Mouse (Mus musculus): ENCODE results near the gene Prkar1a. TPM values are rescaled to one million over a fixed set of nuclear protein-coding genes. Genes with fewer than 3 reads are reported as not detected.

Prkar1a gene
- total RNA-seq, 2 experiments from 2014 or later = 115 TPM

GRCm38 (mm10) chr11:109699784-109700183 lies 50.6 kb downstream of the Prkar1a start:
- no peak for DNase-seq
- intact Hi-C loops (cut with DNase I) = no loop called here

DNA sequence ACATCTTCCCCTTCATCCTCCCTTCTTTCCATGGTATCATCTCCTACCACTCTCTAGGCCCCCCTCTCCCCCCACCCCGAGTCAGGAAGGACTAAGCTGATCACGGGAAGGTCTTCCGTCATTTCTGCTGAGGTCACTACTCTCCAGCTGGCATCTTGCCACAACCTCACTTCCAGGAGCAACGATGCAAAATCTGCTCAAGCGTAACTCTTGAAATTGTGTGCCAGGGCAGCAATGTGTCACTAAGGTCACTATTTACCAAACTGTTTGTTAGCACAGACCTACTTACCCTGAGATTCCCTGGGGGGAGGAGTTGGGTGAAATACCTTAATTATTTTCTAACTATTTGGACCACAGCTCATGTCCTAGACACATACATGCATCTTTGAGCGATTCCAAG lies 51.6 kb downstream of the Prkar1a start:
- no peak for DNase-seq
- intact Hi-C loops (cut with DNase I) = no loop called here

DNA sequence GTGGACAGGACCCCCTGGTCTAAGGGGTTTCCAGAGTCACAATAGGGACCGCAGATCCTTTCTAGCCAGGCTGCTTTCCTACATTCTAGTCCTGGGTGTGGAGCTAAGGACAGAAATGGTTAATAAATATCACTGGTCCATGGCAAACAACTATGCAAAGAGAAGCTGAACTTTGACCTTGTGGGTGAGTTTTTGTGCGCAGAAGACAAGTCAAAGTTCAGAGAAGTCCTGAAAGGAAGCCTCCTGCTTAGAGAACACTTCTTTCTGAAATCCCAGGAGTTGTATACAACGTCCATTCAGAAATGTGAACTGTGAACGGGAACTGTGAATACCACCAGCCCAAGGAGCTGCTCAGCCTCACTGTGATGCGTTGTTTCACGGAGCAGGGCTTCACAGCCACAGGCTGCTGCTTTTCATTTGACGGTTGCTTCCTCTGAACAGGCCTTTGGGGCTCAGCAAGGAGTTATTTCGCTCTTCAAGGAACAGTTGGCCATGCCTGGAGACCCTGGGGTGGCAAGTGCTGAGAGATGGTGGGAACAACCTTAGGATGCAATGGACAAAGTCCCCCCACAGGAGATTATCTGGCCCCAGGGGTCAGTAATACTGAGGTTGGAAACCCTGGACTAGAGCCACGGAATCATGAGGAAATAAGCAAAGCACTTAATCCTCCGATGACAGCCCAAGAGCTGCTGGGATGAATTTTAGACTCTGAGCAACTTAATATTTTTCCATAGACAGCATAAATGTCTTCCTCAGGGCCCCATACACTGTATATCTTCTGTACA lies 53.0 kb downstream of the Prkar1a start:
- intact Hi-C loops (cut with DNase I) = no loop called here
- no peak for DNase-seq

GRCm38 (mm10) chr11:109703845-109704244 lies 54.6 kb downstream of the Prkar1a start:
- intact Hi-C loops (cut with DNase I) = no loop called here

DNA sequence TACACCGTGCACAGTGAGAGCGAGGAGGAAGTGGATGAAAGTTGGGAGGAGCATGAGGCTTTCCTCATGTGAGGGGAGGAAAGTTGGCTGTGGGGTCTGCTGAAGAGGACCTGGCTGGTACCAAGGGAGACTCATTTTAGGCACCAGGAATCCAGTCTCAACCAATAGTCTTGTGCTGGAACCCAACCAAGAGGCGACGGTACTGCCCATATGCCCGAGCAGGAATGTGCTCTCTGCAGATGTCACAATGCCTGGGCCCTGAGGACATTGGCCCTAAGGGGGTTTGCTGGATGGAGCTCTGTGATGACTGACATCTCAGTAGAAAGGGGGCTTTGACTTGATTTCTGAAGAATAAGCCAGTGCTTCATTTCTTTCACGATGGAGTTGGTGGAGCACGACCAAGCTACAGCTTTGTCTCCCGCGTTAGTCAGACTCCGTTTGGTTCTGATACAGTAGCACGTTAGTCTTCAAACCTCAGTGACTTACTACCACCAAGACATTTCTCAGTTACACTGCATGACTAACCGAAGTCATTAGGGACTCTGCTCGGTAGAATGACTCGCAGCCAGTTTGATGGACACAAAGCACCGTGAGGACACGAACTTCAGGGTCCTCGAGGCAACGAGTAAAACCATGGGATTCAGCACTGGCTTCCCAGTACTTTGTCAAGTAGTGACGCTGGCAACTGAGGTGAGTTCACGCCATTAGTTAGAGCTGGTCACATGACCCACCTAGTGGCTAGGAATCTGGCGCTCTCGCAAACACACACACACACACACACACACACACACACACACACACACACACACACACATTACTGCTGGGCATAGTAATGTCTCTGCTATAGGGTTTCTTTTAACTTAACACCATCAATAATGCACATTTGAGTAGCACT lies 55.4 kb downstream of the Prkar1a start:
- intact Hi-C loops (cut with DNase I) = no loop called here
- DNase-seq = no peak

More at GRCm38 (mm10) chr11:109703845-109704244, 54.6 kb downstream of the Prkar1a start:
- no peak for DNase-seq

DNA sequence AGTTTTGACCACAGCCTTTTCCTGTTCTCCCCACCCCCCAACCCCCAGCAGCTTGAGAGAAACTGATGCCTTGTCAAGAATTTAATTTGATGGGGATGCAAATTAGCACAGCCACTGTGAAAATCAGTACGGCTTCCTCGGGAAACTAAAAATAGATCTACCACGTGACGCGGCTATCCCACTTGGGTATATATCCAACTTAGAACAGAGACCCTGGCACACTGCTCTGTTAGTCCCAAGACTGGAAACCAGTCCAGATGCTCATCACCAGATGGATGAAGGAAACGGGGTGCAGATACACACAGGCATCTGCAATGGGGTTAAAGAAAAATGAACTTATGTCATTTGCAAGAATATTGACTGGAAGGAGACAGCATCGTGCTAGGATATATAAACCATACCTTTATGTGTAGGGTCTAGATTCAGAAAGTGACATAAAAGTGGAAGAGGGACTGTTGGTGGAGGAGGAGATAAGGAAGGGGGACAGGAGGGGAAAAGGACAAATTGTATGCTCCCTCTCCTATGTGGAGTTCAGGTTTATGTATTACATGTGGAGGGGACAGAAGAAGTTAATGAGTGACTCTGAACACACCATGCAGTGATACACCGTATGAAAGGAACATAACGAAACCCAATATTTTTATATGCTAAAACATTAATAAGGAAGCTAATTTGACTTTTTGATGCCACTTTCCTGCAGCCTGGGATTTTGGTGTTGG lies 56.3 kb downstream of the Prkar1a start:
- DNase-seq = no peak
- intact Hi-C loops (cut with DNase I) = no loop called here

DNA sequence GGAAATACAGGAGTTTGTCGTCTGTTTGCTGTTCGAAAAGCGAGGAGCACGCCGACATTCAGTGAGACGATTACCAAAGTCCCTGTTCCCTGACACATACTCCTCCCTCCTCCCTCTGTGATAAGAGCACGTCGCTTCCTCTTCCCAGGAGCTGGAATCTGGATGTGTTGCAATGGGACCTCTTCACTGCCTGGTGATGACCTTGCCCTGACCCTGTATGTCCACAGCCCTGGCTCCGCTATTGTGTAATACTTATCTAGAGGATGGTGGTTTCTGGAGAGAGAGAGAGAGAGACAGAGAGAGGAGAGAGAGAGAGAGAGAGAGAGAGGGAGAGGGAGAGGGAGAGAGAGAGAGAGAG lies 56.8 kb downstream of the Prkar1a start:
- no peak for DNase-seq
- intact Hi-C loops (cut with DNase I) = no loop called here

DNA sequence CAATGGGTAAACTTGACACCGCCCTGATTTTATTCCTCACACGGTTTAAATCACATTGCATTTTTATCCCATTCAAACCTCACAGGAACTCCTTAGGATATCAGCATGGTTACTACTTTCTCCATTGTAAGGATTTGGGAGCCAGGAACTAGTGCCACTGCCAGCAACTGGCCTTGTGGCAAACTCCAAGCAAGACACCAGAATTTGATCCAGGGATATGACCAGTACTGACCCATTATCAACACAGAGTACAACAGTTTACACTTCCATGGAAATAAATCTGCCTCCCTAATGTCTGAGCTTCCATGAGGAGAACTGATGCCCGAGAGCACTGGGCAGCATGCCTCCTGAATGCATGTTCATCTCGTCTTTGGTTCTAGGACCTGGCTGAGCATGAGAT lies 57.4 kb downstream of the Prkar1a start:
- intact Hi-C loops (cut with DNase I) = no loop called here
- no peak for DNase-seq

DNA sequence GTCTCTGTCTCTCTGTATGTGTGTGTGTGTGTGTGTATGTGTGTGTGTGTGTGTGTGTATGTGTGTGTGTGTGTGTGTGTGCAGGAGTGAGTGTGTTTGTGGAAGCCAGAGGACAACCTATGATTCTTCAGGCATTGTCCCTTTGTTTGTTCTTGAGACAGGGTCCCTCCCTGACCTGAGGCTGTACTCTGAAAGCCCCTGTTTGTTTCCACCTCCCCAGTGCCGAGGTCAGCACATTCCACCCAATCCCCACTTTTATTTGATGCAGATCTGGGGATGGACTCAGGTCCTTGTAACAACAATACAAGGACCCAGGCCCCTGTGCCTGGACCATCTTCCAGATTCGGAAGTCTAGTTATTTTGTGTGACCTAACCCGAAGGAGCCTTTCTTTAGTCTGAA lies 58.2 kb downstream of the Prkar1a start:
- DNase-seq = no peak
- intact Hi-C loops (cut with DNase I) = no loop called here

- intact Hi-C loops (cut with DNase I) = no loop called here
- DNase-seq = no peak
Observed at GRCm38 (mm10) chr11:109708786-109709185, 59.6 kb downstream of the Prkar1a start.

DNA sequence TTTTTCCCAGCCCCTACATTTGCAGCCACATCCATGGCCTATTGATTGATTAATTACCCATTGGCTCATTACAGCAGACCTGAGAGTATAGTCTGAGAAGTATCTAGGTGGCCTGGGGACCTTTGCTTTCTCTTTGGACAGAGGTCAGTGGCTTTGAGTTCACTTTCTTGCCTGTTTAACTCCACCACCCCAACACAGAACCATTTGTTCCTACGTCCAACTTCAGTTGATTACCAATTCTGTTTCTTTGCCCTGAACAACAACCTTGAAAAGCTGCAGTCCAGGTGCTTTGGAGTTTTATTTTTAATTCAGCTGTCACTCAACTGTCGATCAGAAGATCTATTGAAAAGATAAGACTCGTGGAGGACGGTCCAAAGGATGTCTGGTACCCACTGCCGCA lies 60.3 kb downstream of the Prkar1a start:
- intact Hi-C loops (cut with DNase I) = no loop called here
- DNase-seq = no peak

DNA sequence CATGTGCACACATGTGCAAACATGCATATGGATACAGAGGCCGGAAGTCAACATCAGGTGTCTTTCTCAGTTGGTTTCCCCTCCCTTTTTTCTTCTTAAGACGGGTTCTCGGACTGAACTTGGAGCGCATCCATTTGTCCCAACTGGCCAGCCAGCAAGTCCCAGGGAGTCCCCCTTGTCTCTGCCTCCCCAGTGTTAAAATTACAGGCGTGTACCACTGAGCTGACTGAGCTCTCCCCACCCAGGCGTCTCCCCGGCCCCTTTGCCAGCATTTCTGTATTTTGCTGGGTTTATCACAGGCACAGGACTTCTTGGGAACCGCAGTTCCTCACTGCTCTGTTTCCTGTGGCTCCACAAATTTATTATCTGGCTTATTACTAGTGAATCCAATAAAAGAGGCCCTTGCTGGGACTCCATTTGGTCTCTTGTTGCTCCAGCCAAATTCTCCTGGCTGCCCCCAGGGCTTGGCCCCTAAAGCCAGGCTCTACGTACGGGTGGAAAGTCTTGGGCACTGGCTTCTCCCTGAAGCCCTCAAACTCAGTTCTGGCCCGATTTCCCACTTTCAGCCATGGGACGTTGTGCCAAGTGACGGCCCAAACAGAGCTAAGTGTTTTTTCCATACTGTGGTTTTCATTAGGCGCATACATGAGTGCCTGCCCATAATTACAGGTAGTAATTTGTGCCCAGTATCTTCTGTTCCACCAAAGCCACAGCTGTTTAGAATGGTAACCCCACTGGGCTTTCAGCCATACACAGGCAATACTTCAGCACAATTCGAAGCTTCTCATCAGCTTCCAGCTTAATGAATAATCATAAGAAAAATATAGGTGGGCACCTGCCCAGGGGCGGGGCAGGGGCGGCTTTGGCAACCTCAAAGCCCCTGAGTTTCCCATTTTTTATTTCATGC lies 65.4 kb downstream of the Prkar1a start:
- peak in 1 of 2 experiments; percentile 40 for DNase-seq
- intact Hi-C loops (cut with DNase I) = no loop called here

DNA sequence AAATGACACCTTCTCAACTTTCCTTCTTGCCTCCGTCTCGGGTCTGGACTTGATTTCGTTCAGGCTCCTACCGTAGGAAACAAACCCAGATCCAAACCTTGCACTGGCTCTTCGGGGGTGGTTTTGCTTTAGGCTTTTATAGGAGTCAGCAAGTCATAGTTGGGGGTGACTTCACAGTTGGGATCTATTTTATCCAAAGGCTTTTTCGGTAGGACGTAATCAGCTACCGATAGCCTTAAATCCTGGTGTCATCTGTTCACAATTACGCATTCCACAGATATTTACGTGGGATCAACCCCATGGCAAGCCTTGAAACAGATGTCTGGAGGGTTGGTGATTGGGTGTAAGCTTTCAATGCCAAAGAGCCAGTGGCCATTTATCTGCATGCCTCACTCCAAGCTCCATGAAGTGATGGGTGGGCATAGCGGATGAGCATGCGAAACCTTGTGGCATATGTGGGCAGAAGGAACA lies 66.1 kb downstream of the Prkar1a start:
- no peak for DNase-seq
- intact Hi-C loops (cut with DNase I) = no loop called here

DNA sequence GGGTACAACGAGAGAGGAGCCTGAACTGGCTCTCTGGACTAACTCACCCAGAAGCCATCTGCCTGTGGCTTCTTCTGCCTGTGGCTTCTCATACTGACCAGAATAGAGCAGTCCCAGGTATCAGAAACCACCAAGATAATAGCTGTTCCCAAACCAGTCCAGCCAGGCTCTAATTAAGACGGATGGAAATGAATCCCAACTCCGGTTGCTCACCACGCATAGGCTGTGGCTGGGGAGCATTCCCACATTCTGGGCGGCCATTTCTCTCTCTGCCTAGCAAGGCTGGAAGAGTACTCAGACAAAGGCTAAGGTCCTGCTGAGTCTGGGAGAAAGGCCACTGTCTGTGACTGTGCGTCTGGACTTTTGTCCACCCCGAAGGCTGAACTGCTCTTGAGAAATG lies 67.8 kb downstream of the Prkar1a start:
- DNase-seq = no peak
- intact Hi-C loops (cut with DNase I) = no loop called here

- no peak for DNase-seq
- intact Hi-C loops (cut with DNase I) = no loop called here
Observed at GRCm38 (mm10) chr11:109717448-109717847, 68.2 kb downstream of the Prkar1a start.

DNA sequence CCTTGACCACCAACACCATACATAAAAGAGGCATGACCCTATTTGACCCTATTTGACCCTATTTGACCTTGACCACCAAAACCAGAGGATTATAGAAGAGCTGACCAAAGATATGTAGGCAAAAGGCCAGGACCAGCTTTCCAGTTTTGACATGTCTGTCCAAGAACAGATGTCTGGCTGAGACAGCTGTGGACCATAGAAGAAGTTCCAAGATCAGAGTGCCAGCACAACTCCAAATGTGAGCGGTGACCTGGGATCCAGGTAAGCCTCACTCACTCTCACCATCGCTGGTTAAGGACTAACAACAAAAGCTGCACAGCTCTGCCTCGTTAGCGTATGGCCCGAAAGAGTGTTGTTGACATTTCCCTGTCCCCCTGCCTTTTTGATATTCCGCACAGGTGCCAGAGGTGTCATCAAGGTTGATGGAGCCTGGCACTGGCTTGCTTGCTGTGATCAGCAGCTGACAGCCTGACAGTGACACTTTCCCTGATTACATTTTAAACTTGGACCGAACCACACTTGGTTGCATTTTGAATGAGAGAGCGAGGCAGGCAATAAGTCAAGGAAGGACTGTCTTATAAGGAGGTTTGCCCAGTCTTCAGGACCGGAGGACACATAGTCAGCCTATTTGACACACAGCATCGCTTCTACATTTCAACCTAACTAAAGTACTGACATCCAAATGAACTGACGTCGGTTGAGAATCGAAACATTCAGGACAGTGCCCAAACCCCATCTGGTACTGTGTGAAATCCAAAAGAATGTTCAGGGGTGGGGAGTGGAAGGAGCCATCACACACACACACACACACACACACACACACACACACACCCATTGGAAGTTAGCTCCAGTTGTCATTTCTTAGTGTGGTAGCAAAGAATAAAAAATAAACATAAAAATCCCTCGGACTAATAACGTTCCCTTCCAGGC lies 69.0 kb downstream of the Prkar1a start:
- DNase-seq = no peak
- intact Hi-C loops (cut with DNase I) = no loop called here
